Mouse (Mus musculus) granulocyte monocyte progenitor cell, adult 5-6 weeks (primary cell): ENCODE data around the gene Slc26a10. TPM values are rescaled to one million over a fixed set of nuclear protein-coding genes. Genes with fewer than 3 reads are reported as not detected.

Experiments used
- ATAC-seq: replicated peaks from 2 replicates; pipeline ENCODE4 v1.8.0; 2016; ENCODE audit warnings: mild to moderate bottlenecking, moderate TSS enrichment, inconsistent platforms; ENCODE audit not compliant: poor library complexity, severe bottlenecking
- total RNA-seq, 2 experiments: library from RNA; stranded (forward) in 1 of 2; stranded (reverse) in 1 of 2; fragments of 200-712, 200-1000 nt in 1 of 2; fragments of >200 nt in 1 of 2; fragmentation: Nextera tagmentation in 1 of 2; gene quantifications; 2 replicates each; pipeline ENCODE4 v1.2.3; 2014 to 2017

Slc26a10 gene
- total RNA-seq, 2 experiments from 2014 or later = 0.15 to 0.88 TPM

DNA sequence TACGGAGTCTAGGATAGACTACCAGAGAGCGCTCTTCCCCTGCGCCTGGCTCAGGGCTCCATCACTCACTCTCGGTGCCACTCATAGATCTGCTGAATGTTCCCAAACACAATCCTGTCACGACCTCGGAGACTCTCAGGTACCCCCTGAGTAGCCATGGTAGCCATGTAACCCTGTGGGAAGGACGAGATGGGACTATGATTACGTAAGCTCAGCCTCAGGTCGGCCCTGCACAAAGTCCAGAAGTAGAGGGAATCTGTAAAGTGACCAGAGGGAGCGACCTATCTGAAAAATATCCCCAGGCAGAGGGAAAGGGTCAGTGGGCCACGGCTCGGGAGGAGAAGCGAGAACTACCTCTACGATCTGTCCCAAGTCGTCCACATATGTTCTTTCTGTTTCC is 5.1 kb upstream of the Slc26a10 start:
- no peak for ATAC-seq

DNA sequence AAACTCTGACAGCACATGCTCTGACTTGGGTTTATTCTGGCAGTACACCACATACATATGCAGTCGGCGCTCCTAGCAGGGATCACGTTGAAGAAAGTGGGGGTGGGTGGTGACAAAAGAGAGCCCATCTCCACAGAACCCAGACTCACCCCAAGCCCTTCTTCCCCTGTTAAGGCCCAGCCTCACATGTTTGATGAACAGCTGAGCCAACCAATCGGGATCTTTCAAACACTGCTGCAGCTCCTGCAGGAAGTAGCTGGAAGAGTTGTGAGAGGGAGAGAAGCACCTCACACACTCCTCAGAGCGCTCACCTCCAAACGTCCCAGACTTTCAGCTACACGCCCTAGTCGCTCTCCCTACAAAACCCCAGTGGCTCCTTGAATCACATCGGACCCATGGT is 4.7 kb upstream of the Slc26a10 start:
- ATAC-seq = no peak

DNA sequence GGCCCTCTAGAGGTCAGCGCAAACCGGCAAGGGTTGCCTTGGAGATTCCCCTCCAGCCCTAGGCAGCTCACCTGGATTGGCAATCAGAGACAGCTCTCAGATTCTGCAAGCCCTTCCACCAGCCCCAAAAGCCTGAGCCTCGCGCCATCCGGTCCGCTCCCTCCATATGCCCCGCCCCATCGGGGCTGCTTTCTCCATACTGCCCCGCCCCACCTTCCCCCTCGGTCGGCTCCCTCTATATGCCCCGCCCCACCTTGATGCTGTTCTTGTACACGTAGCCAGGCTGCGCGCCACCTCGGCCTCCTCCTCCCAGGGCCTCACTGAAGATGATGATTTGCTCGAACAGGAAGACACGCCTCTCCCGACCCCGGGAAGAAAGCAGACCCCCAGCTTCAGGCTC is 3.3 kb upstream of the Slc26a10 start:
- 0 out of 2 replicates have a peak, but pooled peaks have one; percentile 9 for ATAC-seq

DNA sequence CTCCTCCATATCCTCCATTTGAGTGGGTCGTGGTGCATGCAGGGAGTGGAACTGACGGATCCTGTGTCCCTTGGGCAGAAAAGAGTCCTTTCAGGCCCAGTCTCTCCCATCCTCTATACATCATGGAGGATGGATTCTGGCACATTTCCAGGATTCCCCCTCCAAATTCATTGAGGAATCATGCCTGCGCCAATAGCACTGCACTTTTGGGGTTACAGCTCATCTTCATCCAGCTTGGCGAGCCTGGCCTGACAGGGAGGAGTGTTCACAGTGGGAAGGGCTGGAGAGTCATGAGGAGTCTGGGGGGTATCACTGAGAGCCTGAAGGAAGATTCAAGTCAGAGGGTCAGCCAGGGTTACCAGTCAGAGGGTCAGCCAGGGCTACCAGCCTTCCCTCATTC is 2.2 kb upstream of the Slc26a10 start:
- ATAC-seq = no peak

DNA sequence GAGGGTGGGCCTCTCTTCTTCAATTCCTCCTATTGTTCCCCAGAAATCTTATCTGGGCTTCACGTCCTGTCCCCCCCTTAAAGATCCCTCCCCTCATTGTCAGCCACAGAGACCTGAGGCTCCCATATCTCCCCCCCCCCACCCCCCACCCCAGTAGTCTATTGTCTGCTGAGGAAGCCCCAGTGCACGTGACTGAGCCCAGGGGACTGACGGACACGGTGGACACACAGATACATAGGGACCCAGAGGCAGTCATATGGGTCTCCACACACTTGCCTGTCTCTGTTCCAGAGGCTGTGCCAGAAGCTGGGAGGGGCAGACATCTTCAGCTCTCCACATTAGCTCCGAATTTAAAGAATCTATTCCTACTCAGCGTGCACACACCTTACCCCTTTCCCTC is 1.1 kb upstream of the Slc26a10 start:
- ATAC-seq = no peak

DNA sequence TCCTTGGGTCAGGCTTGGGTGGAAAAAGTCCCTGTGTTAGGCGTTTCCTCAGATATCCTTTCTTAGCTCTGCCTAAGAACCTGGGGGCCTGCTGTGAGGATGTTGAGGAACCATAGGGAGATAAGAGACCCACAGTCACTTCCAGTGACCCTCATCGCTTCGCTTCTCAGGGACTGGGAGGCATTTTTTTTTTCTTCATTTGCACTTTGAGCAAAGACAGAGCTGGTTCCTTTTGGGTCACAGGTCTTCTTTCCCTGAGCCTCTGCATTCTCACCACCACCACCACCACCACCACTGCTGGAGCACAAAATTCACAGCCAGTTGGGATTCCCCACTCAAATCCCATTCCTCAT is 226 bp upstream of the Slc26a10 start:
- ATAC-seq = no peak

DNA sequence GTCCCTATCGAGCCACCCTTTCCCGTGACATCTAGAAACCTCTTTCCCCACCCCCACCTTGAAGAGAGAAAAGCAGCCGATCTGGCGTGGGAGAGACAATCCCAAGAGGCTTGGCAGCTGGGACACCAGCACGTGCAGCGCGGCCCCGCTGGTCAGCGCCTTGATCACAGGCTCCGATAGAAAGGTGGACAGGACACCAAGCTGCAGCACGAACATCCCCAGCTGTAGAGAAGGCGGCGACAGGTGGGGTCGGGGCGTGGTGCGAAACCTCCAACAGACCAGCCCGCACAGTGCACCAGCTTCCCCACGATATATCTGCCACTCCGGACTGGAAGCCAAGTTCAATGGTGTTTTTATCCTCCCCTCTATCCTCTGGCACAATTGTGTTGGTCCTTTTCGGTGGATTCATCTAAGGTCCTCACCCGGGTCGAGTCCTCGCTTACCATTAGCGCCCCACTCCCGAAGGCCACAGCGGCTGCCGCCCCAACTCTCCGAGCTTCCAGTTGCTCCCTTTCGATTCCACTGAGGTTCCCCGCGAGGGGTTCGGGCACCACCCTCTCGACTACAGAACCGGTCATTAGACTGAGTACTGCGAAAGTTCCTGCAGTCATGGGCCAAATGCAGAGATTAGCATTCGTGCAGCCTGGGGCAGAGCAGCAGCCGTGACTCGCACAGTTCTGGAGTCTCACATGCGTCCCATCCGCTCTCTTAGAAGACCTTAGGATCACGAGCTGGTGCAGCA is 2.0 kb downstream of the Slc26a10 start:
- ATAC-seq = 0 out of 2 replicates have a peak, but pooled peaks have one; percentile 5

DNA sequence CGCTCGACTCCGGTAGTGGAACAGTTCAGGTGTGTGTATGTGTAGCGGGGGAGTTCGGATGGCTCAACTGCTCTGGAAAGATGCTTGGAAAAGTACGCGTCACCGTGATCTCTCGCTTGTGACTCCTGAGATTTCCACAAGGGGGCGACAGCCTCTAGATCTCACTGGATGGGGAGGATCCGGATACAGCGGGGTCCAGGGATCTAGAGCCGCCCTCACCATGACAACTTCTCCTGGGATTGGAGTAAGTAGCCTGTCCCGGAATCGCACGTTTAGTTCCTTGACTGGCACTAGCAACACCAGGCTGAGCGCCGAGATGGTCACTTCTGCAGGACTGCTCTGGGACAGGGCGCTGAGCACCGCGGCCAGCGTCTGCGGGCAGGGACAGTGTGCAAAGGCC is 2.7 kb downstream of the Slc26a10 start:
- ATAC-seq = peak; percentile 71

DNA sequence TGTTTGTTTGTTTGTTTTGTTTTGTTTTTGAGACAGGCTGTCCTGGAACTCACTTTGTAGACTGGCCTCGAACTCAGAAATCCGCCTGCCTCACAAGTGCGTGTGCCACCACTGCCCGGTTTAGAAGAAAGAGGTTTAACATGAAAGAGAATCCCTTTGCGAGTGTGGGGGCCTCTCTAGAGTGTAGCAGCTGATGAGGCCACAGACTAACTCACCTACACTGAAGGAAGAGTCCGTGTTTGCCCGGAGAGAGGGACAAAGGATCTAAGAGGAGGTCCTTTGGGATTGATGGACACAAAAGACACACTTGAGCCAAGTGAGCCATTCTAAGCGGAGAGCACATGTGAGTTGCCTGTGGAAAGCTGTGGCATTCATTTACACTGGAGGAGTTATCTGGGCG is 3.2 kb downstream of the Slc26a10 start:
- no peak for ATAC-seq

DNA sequence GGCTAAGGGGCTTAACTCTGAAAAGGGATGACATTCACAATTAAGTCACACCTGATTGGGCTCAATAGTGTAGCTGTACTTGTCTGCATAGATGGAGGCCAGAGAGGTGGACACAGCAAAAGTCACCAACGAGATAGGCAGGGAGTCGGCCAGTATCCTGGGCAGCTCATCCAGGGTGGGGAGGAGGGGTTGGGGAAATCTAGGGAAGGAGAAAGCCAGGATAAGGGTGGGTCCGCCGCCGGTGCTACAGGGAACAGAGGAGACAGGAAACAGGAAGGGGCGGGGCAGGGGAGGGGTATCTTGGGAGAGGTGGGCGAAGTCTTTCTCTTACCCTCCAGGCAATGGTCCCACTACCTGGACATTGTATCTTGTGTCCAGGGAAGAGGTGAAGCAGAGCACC is 3.7 kb downstream of the Slc26a10 start:
- no peak for ATAC-seq

DNA sequence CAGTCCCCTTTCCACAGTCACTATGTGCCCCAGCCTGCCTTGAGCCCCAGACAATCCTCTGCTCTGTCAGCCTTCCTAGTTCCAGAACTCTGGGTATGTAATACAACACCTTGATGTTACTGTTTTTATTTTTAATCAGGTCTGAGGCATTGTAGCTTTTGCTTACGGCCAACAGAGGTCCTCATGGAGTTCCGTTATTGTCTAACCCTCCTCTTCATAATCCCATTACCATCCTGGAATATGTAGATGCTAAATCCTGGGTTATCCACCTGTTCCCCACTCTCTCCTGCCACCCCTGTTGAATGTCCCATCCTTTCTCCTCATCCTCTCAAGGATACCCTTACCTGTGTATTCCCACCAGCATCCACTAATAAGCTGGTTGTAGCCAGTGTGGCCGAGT is 4.2 kb downstream of the Slc26a10 start:
- no peak for ATAC-seq

DNA sequence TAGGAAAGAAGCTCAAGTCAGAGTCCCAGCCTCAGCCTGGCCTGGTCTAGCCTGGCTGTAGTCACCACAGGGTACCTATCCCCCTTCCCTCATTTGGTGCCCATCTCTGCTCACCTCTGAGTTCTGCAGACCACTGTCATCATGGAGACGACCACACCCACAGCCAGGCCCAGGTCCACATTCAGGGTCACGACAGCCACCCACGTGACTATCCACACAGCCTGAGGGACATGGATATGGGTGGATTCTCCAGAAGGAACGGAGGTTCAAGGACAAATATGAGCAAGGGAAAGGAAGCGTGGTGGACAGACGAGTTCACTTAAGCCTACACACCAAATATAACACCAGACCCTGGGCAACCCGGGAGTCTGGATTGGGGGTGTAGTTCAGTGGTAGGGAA is 6.3 kb downstream of the Slc26a10 start:
- ATAC-seq = no peak

DNA sequence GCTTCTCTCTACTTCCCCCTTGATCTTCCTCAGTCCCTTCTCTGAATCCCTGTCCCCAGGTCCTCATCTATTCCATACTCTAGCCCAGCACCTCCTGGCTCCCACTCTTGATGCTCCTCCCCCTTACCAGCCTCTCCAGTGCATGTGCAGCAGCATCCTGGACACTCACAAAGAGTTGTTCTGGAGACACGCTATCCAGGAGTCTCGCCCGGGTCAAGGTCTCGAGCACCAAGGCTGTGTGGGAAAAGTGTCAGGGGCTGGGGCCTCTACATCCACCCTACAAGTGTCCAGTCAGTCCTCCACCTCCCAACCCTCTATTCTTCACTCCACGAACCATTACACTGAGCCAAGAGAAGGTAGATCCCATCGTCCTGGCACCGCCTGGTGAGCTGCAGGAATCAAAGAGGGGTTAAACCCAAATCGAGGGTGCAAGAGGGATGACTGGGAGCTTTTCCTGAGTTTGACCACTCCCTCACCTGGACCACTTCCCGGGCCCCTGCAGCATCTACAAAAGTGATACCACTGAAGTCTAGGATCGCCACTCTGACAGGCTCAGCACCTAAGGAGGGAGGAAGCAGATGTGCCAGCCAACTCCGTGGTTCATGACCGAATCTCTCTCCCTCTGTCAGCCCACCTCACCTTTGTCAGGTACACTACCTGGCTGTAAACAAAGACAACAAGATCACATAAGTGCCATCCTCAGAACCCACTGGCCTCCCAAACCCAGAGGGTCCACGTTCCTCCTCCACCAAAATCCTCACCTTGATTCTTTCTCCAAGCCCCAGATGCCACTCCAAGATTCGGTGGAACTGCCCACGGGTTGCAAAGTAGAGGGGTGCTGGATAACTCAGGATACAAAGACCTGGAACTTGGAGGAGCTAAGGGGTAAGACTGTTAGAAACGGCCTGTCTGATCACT is 7.0 kb downstream of the Slc26a10 start:
- no peak for ATAC-seq

DNA sequence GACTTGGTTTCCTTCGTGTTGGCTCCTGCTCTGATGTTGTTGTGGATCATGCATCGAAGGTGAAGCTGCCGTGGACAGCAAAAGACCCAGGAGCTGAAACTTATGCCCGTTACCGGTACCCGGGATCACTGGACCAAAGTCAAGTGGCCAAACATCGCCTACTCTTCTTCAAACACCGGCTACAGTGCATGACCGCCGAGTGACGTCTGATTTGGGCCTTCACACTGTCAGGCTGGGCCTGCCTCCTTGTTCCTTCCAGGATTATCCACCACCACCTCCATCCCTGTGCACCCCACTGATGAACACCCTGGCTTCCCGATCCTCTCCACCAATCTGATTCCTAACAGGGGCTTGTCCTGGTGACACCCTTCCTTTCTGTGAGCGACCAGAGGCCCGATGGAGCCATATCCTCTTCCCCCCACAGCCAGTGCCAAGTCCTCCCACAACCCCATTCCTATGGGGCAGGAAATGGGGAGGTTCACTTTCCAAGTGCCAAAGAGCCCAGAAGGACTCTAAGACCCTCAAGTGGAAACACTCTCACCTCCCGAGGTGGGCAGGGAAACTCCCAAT is 8.7 kb downstream of the Slc26a10 start:
- ATAC-seq = no peak

DNA sequence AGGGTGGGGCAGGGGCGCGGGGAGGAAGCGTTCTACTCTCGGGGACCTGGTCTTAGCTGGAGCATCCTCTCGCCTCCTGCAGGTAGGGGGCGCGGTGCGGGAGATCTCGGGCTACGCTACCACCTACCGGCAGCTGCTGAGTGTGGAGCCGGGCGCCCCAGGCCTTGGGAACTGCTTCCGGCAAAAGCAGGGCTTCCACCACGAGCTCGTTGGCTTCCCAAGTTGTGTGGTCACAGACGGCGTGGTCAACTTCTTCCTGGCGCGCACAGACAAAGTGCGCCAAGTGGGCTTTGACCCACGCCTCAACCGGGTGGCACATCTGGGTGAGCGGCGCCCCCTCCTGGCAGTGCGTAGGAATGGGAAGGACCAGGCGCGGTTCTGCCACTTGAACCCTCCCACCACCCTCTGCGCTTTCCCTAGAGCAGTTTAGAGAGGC is 9.6 kb downstream of the Slc26a10 start:
- ATAC-seq = peak; percentile 76

DNA sequence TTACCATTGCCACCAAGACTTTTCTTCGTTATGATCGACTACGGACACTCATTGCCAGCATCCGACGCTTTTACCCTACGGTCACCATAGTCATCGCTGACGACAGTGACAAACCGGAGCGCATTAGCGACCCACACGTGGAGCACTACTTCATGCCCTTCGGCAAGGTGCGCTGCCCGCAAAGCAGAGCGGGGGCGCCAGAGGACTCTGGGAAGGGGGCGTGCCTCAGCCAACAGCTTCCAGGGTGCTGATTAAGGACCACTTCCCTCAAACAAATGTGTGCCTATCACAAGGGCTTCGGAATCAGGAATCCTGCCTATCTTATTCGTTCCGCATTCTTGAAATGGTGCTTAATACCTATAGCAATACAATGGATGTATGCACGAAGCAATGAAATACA is 10.4 kb downstream of the Slc26a10 start:
- no peak for ATAC-seq

DNA sequence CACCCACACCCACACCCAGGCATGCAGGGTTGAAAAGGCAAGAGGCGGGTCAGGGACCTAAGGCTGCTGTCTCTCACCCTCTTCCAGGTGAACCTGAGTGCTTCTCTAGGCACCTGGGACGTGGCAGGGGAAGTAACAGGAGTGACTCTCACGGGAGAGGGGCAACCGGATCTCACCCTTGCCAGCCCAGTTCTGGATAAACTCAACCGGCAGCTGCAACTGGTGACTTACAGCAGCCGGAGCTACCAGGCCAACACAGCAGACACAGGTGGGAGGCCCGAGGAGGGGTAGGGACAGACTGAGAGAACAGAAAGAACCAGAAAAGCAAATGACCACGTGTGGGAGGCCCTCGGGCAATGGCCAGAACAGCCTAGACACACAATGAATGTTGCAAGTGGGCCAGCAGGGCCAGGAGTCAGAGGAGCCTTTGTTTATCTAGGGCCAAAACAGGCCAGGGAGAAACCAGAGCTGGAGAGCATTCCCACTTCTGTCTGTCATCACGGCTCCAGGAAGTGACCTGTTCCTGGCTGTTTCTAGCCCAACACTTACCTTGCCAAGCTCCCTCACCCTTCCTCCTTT is 12.7 kb downstream of the Slc26a10 start:
- ATAC-seq = no peak

DNA sequence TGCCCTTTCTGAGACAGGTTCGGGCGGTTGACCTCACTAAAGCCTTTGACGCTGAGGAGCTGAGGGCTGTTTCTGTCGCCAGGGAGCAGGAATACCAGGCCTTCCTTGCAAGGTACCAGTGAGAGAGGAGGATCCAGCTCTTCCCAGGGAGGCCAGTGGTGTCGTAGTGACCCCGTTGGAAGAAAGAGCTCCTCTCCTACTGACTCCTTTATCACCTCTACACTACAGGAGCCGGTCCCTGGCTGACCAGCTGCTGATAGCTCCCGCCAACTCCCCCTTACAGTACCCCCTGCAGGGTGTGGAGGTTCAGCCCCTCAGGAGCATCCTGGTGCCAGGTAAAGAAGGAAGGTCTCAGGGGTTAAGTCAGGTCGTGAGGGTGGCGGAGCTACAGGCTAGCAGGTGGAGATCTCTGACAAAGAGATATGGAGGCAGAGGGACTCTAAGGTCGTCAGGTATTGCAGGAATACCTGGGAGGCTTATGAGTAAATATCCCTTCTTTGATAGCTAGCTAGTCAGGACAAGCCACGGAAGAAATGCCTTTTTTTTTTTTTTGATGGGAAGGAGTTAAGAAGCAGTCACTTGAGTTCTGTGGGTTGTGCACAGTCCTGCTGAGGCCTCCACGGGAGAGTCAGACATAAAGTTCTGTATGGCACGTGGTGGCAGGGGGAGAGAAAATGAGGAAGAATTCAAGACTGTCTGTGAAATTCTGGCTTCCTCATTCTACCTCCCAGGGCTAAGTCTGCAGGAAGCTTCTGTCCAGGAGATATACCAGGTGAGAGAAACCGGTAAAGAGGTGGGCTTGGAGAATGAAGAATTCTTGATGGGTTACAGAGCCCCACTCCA is 13.5 kb downstream of the Slc26a10 start:
- peak; percentile 13 for ATAC-seq

DNA sequence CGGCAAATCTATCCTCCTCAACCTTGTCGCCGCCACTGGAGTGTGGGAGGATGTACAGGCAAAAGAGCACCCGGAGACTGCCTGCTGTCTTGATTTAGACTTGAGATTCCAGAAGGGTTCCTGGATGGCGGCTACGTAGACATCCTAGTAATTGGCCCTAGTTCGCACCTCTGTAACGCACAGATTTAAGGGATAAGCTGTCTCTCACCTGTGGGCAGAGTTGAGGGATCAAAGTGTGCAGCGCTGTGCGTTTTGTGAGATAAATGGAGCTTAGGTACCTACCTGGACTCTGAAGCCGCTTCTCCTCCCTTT is 14.1 kb downstream of the Slc26a10 start:
- ATAC-seq = no peak
